Mouse (Mus musculus) G1E (cell line): ENCODE measurements at regions not wholly inside any gene's neighbourhood (a gene's known extent, or its start where the extent isn't known, plus 50 kb on each side); places are given as distances from the start of the nearest gene placed in this dataset.

Experiments used
- CTCF ChIP-seq: IDR thresholded peaks from 2 replicates; pipeline ENCODE4 v1.5.1; 2012; ENCODE audit warnings: low read depth, low read length, inconsistent platforms, mixed read lengths
- GATA1 ChIP-seq: IDR thresholded peaks from 2 replicates; pipeline ENCODE4 v1.6.1; 2012; ENCODE audit warnings: borderline replicate concordance, low read length, inconsistent platforms, mixed read lengths
- GATA2 ChIP-seq: IDR thresholded peaks from 2 replicates; pipeline ENCODE4 v1.6.1; 2012; ENCODE audit warnings: low read depth, low read length, inconsistent platforms, borderline replicate concordance
- POLR2AphosphoS5 ChIP-seq: IDR thresholded peaks from 2 replicates; pipeline ENCODE4 v1.6.1; 2012; ENCODE audit warnings: low read depth, low read length, inconsistent platforms; ENCODE audit not compliant: insufficient replicate concordance
- TAL1 ChIP-seq: conservative IDR thresholded peaks from 2 replicates; pipeline ENCODE4 v1.6.1; 2012; ENCODE audit warnings: low read depth, low read length, inconsistent platforms, mixed read lengths

- TF ChIP-seq CTCF (no peak), TAL1 (no peak), GATA1 (no peak), GATA2 (no peak), POLR2AphosphoS5 (no peak)
Measured at GRCm38 (mm10) chr2:56820551-56820950, 303.3 kb downstream of the Nr4a2 start.
